Mouse (Mus musculus) right cerebral cortex, postnatal 14 days (tissue): Measurements from ENCODE around the gene Adamts18.
"Not testable (repeated sequence)": the region's sequence is repeated elsewhere in the genome, so short reads cannot be mapped to it uniquely, and the experiment has no call there.

Experiments used
- DNase-seq: peaks from one replicate; pipeline ENCODE4 v3.0.0; 2022

Gene Adamts18

GRCm38 (mm10) chr8:113837570-113837915 is 11.0 kb downstream of the Adamts18 start:
- DNase-seq: no peak

DNA sequence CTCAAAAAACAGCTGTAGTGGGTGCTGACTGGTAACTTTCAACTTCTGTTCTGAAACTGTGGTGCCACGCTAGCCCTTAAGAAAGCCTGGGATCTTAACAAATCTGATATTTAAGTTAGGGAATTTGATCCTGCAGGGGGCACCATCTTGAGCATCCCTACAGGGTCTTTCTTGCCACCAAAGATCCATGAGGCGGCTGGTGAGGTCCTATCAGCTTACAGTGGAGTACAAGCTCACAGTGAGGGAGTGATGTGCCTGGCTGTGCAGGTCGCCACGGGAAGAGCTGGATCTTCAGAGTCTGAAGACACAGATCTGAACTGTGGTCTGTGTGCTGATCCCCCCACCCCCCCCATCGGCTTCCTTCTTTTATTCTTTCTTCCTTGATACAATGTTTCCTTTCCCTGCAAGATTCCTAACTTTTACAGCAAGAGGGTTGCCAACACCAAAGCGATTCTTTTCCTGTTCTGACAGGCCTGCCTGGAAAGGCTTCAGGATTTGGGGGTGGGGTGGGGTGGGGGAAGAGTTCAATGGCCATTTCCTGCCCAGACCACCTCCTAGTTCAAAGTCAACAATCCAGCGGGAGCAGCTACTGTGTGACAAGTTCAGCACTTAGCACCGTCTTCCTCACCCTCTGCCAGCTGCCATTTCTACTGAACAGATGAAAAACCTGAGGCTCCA is 11.5 kb downstream of the Adamts18 start:
- no peak for DNase-seq

DNA sequence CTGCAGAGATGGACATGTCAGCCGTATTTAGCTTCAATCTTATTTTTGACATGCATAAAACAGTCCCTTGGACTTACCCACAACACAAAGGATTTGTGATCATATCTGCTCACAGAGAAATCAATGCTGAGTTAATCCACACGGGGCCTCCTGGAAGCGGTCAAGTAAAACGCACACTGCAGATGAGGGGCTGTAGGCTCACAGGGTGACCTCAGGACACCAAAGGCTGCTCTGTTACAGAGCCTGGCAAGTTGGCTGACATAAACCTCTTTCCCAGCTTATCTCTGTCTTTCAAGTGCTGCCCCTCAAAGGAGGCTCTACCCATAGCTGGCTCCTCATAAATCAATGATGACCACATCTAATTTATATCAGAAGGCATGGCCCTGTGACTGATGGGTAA is 14.9 kb downstream of the Adamts18 start:
- DNase-seq: no peak

GRCm38 (mm10) chr8:113827270-113827669 is 21.3 kb downstream of the Adamts18 start:
- DNase-seq: no peak

- DNase-seq: no peak
Observed at GRCm38 (mm10) chr8:113820983-113821587, 27.5 kb downstream of the Adamts18 start.

- DNase-seq: no peak
Observed at GRCm38 (mm10) chr8:113813966-113814365, 34.6 kb downstream of the Adamts18 start.

GRCm38 (mm10) chr8:113811521-113811920 is 37.0 kb downstream of the Adamts18 start:
- no peak for DNase-seq

GRCm38 (mm10) chr8:113809929-113810328 is 38.6 kb downstream of the Adamts18 start:
- DNase-seq: no peak

- DNase-seq: no peak
Observed at GRCm38 (mm10) chr8:113803830-113804611, 44.5 kb downstream of the Adamts18 start.

DNA sequence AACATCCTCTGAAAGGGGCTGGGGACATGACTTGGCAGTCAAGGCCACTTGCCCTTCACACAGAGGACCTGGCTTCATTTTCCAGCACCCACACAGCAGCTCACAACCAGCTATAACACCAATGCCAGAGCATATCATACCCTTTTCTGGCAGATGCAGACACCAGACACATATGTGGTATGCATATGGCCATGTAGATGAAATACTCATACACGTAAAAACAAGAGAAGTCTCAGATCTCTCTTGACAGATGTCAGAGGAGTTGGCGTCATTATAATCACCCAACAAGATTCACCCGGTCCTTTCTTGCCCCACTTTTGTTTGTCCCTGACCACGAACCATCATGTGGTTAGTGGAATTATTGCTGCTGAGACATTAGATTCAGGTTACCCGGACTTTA is 47.0 kb downstream of the Adamts18 start:
- DNase-seq: no peak

- DNase-seq: not testable (repeated sequence)
Observed at GRCm38 (mm10) chr8:113800556-113800955, 48.0 kb downstream of the Adamts18 start.

DNA sequence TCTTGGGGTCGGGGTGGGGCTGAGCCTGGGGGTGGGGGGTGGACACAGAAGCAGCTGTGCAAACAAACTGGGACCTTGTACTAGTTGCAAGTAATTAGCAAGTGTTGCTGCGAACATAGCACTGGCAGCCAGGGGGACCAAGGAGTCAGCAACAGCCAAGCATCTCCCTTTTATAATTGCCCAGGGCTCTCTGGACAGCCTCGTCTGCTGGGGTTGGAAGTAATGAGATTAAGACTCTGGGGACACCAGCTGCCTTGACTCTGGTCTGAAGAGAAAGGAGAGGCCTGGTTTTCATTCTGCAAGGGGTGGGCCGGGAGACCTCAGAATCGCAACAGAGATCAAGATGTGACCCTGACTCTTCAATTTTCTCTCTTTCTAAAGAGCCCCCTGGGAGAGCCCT is 49.0 kb downstream of the Adamts18 start:
- no peak for DNase-seq

GRCm38 (mm10) chr8:113791856-113792255 is 56.7 kb downstream of the Adamts18 start:
- no peak for DNase-seq

DNA sequence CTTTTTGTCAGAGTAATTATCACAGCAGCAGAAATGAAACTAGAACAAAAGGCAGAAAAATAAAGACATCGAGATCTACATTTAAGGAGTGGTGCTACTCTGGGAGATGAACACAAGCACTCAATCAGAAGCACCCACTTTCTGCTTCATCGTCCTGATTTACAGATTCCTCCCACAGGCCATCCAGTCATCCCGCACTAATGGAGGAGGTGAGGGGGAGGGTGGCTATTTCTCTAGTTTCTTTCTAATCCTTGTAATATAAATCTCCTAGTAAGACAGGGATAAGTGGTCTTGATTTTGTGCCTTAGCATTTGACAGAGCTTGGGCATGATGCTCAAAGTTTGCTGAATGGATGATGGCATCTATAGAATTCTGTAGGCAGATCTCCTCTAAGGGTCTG is 57.5 kb downstream of the Adamts18 start:
- DNase-seq: no peak

DNA sequence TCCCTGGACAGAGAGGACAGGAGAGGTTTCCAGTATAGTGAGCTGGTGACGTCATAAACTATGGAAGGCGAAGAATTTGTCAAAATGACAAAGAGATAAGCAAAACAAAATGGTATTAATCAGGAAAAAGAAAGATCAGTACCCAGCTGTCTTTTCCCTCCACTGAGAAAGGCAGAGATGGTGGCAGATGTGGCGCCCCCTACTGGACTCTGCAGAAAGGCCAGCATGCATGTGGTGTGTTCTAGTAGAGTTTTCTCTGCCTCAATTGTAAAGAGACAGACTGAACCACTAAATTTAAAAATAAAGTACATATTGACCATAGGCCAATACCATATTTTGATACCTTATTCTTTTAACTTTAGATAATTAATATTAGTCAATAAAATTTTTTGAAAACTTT is 64.8 kb downstream of the Adamts18 start:
- no peak for DNase-seq

DNA sequence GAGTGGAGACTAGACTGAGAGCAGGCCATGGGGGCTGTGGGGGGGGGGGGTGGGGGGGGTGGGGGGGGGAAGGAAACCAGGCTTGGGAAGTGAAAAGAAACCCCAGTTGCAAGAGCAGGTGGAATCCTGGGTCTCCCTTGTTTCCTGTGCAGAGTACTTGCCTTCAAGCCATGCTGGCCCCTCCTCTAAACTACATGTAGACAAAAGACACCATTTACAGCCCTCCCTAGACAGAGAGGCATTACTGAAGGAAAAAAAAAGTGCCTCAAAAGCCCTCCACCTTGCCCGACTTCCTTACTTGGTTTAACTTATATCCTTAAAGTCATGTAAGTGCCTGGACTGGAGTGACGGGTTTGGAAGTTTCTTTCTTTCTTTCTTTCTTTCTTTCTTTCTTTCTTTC is 67.0 kb downstream of the Adamts18 start:
- DNase-seq: no peak

DNA sequence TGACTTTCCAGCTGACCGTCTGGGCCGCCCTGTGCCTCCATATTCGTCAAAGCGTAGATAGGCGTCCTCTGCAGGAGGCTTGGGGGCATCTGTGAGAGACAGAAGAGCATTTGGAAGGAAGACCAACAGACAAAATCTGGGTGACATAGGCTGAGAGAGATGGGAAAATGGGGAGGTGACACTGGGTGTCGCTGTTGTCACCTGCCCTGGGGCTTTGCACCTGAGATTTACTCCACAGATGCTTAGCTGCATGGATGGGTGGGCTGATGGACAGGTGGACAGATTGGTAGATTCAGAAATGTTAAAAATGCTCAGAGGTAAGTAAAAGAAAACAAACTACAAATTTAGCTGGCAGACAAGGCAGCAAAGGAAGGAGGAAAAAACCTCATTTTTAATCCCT is 73.2 kb downstream of the Adamts18 start:
- DNase-seq: no peak

DNA sequence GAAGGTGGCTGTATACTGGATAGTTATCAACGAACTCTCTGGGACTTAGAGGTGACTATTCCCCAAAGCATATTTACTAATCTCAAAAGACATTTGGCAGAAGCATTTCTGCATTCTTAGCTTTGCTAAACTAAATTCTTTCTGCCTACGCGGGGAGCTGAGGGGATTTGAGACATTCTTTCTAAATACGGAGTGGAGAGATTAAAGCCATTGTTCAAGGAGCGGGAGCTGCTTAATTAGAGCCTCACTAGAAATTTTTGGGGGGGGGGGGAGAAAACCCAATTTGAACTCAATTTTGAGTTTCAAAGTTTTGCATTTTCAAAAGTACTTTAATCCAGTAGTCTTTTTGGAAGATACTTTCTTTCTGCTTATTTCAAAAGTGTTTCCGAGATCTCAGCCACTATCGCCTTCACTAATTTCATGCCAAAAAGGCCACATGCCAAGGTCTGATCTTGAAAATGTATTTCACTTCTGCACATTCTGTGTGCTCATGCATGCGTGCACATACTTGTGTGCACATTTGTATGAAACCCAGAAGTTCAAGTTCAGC is 79.6 kb downstream of the Adamts18 start:
- DNase-seq: no peak

DNA sequence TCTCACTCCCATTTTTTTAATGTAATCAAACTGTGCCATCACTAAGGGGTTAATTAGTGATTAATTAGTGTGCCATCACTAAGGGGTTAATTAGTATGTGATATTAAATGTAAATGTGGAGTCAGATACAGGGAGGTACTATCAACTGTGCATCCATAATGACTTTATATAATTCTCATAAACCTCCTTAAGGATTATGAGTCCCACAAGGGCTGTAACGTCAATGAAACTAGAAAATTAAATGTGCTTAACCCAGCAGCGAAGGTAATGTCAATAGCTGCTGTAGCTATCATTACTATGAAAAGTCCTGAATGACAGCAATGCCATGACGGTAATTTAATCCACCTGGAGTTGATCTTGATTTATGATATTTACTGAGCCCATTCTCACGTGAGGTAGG is 83.4 kb downstream of the Adamts18 start:
- DNase-seq: no peak

GRCm38 (mm10) chr8:113763592-113764355 is 84.8 kb downstream of the Adamts18 start:
- DNase-seq: no peak

DNA sequence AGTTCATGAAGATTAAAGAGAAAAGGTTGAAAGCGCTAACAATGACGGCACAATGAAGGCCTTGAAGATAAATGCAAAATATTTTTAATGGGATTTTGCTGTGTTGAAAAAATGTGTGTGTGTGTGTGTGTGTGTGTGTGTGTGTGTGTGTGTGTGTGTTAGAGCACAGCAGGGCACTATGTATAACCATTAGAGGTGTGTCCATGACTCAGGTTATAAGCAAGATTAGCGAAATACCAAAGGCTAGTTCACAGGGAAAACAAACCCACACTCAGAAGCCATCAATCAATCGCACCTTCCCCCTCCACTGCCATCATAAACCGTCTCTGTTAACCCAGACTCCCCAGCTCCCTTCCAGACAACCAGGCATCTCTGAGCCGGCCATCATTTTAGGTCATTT is 86.4 kb downstream of the Adamts18 start:
- no peak for DNase-seq

- no peak for DNase-seq
Observed at GRCm38 (mm10) chr8:113755866-113756265, 92.7 kb downstream of the Adamts18 start.

DNA sequence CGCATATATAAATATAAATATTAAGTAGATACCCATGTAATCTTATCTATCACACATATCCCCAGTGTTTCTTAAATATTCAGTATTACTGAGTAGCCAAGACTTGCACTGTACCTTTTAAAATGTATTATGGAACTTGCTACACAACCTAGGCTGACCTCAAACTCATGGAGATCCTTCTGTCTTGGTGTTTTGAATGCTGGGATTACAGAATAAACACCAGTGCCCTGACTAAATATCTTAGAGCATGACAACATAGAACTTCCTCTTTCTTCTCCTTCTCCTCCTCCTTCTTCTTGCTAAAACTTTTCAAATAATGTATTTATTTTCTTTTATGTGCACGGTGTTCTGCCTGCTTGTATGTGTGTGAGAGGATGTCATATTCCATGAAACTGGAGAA is 95.4 kb downstream of the Adamts18 start:
- no peak for DNase-seq
